Mouse (Mus musculus) embryonic facial prominence, embryonic 10.5 days (tissue): ENCODE measurements at regions not wholly inside any gene's neighbourhood (a gene's known extent, or its start where the extent isn't known, plus 50 kb on each side); places are given as distances from the start of the nearest gene placed in this dataset.

Experiments used
- DNase-seq: peaks from one replicate; pipeline ENCODE4 v3.0.0-alpha.2; 2017; ENCODE audit warnings: low spot score
- H3K27ac ChIP-seq: fragments of 300-500 bp; sonication (generic); replicated peaks from 2 replicates; pipeline ENCODE4 v1.5.1; 2016; ENCODE audit warnings: mild to moderate bottlenecking
- H3K27me3 ChIP-seq: fragments of 300-500 bp; sonication (generic); replicated peaks from 2 replicates; pipeline ENCODE4 v1.6.1; 2016; ENCODE audit warnings: low read depth, mild to moderate bottlenecking; ENCODE audit not compliant: poor library complexity, severe bottlenecking
- H3K36me3 ChIP-seq: fragments of 300-500 bp; sonication (generic); replicated peaks from 2 replicates; pipeline ENCODE4 v1.6.1; 2016; ENCODE audit warnings: mild to moderate bottlenecking, moderate library complexity
- H3K4me1 ChIP-seq: fragments of 300-500 bp; sonication (generic); 2 replicates; pipeline ENCODE4 v1.6.1; 2016
- H3K4me3 ChIP-seq: fragments of 300-500 bp; sonication (generic); 2 replicates; pipeline ENCODE4 v1.5.1; 2016; ENCODE audit warnings: mild to moderate bottlenecking, moderate library complexity
- H3K9me3 ChIP-seq: fragments of 300-500 bp; sonication (generic); 2 replicates; pipeline ENCODE4 v1.6.1; 2016; ENCODE audit warnings: mild to moderate bottlenecking
- WGBS: fragments of 180-500 bp; shearing (Covaris S2); methylation state at CpG from one replicate; pipeline ENCODE4 v1.1.7; 2016; 5-methylcytosine and 5-hydroxymethylcytosine counted together

GRCm38 (mm10) chr3:47095288-47095687 is 647.3 kb upstream of the Pabpc4l start:
- Histone ChIP-seq H3K9me3 (no peaks in the 10 kb centered on the region), H3K4me3 (no peak overlapping the region), H3K27ac (no peak overlapping the region), H3K36me3 (no peaks in the 10 kb centered on the region), H3K27me3 (no peaks in the 10 kb centered on the region), H3K4me1 (no peaks in the 10 kb centered on the region)
- no peak for DNase-seq
- 72% methylated on average over 7 of the region's 7 CpGs for WGBS

DNA sequence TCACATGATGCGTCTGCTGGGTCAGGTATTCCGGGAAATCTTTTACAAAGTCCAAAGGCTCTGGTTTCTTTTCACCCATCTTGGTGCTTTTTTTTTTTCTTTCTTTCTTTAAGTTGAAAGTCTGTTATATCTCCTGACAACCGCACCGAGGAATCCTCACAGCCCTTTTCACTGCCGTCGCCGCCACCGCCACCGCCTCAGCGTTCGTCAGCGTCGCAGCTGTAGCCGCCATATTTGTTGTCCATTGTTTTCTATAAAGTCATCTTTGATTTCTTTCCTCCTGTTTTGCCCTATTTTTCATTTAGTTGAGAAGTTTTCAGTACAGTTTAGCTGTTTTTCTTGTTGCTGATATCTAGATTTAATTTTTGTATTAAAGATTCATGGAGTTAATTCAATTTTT is 603.5 kb upstream of the Pabpc4l start:
- no peaks in the 10 kb centered on the region for H3K27me3 ChIP-seq
- no peaks in the 10 kb centered on the region for H3K9me3 ChIP-seq
- H3K27ac ChIP-seq = no peak overlapping the region
- no peaks in the 10 kb centered on the region for H3K4me1 ChIP-seq
- 96% methylated on average over 14 of the region's 14 CpGs for WGBS
- no peaks in the 10 kb centered on the region for H3K36me3 ChIP-seq
- no peak overlapping the region for H3K4me3 ChIP-seq
- no peak for DNase-seq

- no peak overlapping the region for H3K27ac ChIP-seq
- WGBS = 89% methylated on average over 6 of the region's 6 CpGs
- no peaks in the 10 kb centered on the region for H3K27me3 ChIP-seq
- no peaks in the 10 kb centered on the region for H3K36me3 ChIP-seq
- no peak for DNase-seq
- H3K9me3 ChIP-seq = no peaks in the 10 kb centered on the region
- no peaks in the 10 kb centered on the region for H3K4me1 ChIP-seq
- no peak overlapping the region for H3K4me3 ChIP-seq
Measured at GRCm38 (mm10) chr3:47025738-47026137, 577.7 kb upstream of the Pabpc4l start.

DNA sequence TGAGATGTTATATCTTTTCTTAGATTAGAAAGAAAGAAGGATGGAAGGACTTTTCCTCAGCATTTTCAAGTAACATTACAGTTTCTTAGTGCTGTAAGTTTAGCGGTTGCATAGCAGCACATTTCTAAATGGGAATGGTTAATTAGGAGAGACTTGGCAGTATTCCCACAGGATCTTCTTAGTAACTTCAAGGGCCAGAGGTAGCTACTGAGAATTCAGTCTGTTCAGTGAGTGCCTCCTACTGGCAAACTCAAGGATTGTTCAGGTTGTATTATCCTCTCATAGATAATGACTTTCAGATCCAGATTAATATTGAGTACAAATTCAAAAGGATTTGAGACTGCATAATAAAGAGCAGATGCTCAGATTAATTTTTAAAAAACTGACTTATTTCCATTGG is 571.3 kb upstream of the Pabpc4l start:
- Histone ChIP-seq H3K4me3 (no peak overlapping the region), H3K27me3 (no peaks in the 10 kb centered on the region), H3K9me3 (peaks cover 12% of the 10 kb centered on the region; the same call in 1 of the 2 replicates), H3K4me1 (no peaks in the 10 kb centered on the region), H3K27ac (no peak overlapping the region), H3K36me3 (no peaks in the 10 kb centered on the region)
- 53% methylated on average over 1 of the region's 1 CpGs for WGBS
- no peak for DNase-seq

GRCm38 (mm10) chr3:47018565-47018964 is 570.5 kb upstream of the Pabpc4l start:
- Histone ChIP-seq H3K9me3 (peaks cover 12% of the 10 kb centered on the region; the same call in 1 of the 2 replicates), H3K27me3 (no peaks in the 10 kb centered on the region), H3K4me1 (no peaks in the 10 kb centered on the region), H3K27ac (no peak overlapping the region), H3K36me3 (no peaks in the 10 kb centered on the region), H3K4me3 (no peak overlapping the region)
- 94% methylated on average over 7 of the region's 7 CpGs for whole genome bisulfite sequencing
- DNase-seq = no peak

GRCm38 (mm10) chr3:47010459-47010858 is 562.4 kb upstream of the Pabpc4l start:
- no peak for DNase-seq
- 63% methylated on average over 1 of the region's 1 CpGs for WGBS

GRCm38 (mm10) chr3:46998916-46999315 is 550.9 kb upstream of the Pabpc4l start:
- no peak overlapping the region for H3K4me3 ChIP-seq
- DNase-seq = no peak
- H3K27ac ChIP-seq = no peak overlapping the region
- no peaks in the 10 kb centered on the region for H3K27me3 ChIP-seq
- no peaks in the 10 kb centered on the region for H3K4me1 ChIP-seq
- H3K9me3 ChIP-seq = no peaks in the 10 kb centered on the region
- no peaks in the 10 kb centered on the region for H3K36me3 ChIP-seq

More at GRCm38 (mm10) chr3:47010459-47010858, 562.4 kb upstream of the Pabpc4l start:
- Histone ChIP-seq H3K9me3 (no peaks in the 10 kb centered on the region), H3K4me3 (no peak overlapping the region), H3K4me1 (no peaks in the 10 kb centered on the region), H3K27ac (no peak overlapping the region), H3K36me3 (no peaks in the 10 kb centered on the region), H3K27me3 (no peaks in the 10 kb centered on the region)

GRCm38 (mm10) chr3:46970744-46971143 is 522.7 kb upstream of the Pabpc4l start:
- H3K4me3 ChIP-seq = no peak overlapping the region
- no peak overlapping the region for H3K27ac ChIP-seq
- H3K27me3 ChIP-seq = no peaks in the 10 kb centered on the region
- WGBS = 87% methylated on average over 4 of the region's 4 CpGs
- no peaks in the 10 kb centered on the region for H3K36me3 ChIP-seq
- H3K9me3 ChIP-seq = no peaks in the 10 kb centered on the region
- no peaks in the 10 kb centered on the region for H3K4me1 ChIP-seq
- no peak for DNase-seq

DNA sequence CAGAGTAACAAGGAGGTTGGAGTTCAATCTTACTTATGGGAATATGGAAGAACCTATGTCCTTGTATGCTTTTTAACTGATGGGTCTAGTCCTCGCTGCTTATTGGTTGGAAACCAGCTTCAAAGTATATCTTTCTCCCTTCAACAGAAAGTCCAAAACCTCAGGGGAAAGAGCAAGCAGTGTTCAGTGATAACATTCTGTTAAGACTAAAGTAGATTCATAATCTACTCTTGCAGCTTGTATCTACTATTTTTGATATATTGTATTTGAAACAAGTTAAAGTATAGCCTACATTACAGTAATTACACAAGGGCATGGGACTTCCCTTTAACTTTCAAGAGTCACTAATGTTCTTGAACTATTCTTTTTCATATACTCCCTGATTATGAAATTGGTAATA is 522.0 kb upstream of the Pabpc4l start:
- H3K4me3 ChIP-seq = no peak overlapping the region
- no peaks in the 10 kb centered on the region for H3K36me3 ChIP-seq
- 84% methylated on average over 1 of the region's 1 CpGs for WGBS
- no peaks in the 10 kb centered on the region for H3K27me3 ChIP-seq
- no peak for DNase-seq
- H3K9me3 ChIP-seq = no peaks in the 10 kb centered on the region
- no peak overlapping the region for H3K27ac ChIP-seq
- no peaks in the 10 kb centered on the region for H3K4me1 ChIP-seq

DNA sequence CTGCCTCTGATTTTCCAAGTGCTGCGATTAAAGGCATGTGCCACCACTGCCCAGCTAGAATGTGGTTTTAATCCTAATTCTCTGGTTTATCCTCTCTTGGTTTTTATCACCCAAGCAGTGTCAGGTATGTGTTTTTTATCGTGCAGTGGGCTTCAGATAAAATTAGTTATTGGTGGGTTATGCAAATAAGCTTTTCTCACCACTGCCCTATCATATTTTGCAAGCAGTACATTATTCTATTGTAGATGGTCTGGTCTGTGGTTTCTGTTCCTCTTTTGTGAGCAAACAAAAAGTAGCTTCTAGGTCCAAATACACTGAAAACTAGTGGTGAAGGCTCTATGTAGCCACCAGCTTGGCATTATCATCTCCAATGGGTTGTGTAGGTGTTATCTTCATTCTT is 503.4 kb upstream of the Pabpc4l start:
- Histone ChIP-seq H3K4me1 (no peaks in the 10 kb centered on the region), H3K4me3 (no peak overlapping the region), H3K9me3 (no peaks in the 10 kb centered on the region), H3K27ac (no peak overlapping the region), H3K36me3 (no peaks in the 10 kb centered on the region), H3K27me3 (no peaks in the 10 kb centered on the region)
- no peak for DNase-seq
- 85% methylated on average over 2 of the region's 2 CpGs for WGBS

DNA sequence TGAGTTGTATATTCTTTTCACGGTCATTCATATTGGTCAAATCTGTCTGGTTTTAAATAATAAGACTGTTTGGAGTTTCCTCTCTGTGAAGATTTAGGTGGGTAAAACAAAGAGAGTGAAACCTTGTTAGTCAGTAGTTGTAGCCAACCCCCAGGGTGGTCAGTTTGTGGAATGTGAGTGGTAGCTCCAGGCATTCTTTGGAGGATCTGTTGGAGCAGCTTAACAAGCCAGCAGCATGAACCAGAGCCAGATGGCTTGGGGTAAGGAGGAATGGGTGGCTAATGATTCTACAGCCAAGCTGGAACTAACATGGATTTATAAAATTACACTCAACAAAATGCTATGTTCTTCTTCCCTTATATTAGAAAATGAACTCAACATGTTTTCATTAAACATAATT is 489.7 kb upstream of the Pabpc4l start:
- no peak overlapping the region for H3K27ac ChIP-seq
- no peak for DNase-seq
- no peaks in the 10 kb centered on the region for H3K4me1 ChIP-seq
- WGBS = 97% methylated on average over 1 of the region's 1 CpGs
- no peak overlapping the region for H3K4me3 ChIP-seq
- no peaks in the 10 kb centered on the region for H3K27me3 ChIP-seq
- H3K36me3 ChIP-seq = no peaks in the 10 kb centered on the region
- H3K9me3 ChIP-seq = no peaks in the 10 kb centered on the region

- H3K27ac ChIP-seq = no peak overlapping the region
- no peaks in the 10 kb centered on the region for H3K9me3 ChIP-seq
- DNase-seq = peak; percentile 9
- 0 out of 2 replicates have a peak, but pooled peaks cover 7% of the 10 kb centered on the region for H3K4me1 ChIP-seq
- H3K36me3 ChIP-seq = no peaks in the 10 kb centered on the region
- no peaks in the 10 kb centered on the region for H3K27me3 ChIP-seq
- H3K4me3 ChIP-seq = no peak overlapping the region
- WGBS = 70% methylated on average over 6 of the region's 6 CpGs
Measured at GRCm38 (mm10) chr3:46891057-46891736, 443.2 kb upstream of the Pabpc4l start.

DNA sequence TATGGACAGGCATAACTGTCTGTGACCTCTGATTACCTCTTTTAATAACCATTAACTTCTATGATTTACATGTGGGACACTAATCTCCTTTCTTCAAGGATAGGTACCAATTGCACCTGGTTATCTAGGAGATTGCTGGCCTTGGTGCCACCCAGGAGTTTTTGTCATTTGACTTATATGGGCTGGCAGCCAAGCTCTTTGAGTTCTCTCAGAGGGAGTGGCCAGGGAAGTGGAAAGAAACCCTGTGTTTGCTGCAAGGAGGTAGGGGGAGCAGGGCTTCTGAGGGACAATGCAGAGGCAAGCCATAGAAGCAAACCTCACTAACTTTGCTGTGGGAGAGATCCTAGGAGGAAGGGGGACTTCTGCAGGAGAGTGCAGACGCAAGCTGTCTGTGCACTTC is 427.8 kb upstream of the Pabpc4l start:
- H3K4me3 ChIP-seq = no peak overlapping the region
- H3K9me3 ChIP-seq = no peaks in the 10 kb centered on the region
- no peaks in the 10 kb centered on the region for H3K27me3 ChIP-seq
- DNase-seq = no peak
- WGBS = 94% methylated on average over 1 of the region's 1 CpGs
- H3K36me3 ChIP-seq = no peaks in the 10 kb centered on the region
- no peak overlapping the region for H3K27ac ChIP-seq
- no peaks in the 10 kb centered on the region for H3K4me1 ChIP-seq
